Mouse (Mus musculus) right cerebral cortex, postnatal 14 days (tissue): Measurements from ENCODE around the gene Vamp2.

ENCODE experiments used
- DNase-seq: peaks from one replicate; pipeline ENCODE4 v3.0.0; 2022

The Vamp2 gene

DNA sequence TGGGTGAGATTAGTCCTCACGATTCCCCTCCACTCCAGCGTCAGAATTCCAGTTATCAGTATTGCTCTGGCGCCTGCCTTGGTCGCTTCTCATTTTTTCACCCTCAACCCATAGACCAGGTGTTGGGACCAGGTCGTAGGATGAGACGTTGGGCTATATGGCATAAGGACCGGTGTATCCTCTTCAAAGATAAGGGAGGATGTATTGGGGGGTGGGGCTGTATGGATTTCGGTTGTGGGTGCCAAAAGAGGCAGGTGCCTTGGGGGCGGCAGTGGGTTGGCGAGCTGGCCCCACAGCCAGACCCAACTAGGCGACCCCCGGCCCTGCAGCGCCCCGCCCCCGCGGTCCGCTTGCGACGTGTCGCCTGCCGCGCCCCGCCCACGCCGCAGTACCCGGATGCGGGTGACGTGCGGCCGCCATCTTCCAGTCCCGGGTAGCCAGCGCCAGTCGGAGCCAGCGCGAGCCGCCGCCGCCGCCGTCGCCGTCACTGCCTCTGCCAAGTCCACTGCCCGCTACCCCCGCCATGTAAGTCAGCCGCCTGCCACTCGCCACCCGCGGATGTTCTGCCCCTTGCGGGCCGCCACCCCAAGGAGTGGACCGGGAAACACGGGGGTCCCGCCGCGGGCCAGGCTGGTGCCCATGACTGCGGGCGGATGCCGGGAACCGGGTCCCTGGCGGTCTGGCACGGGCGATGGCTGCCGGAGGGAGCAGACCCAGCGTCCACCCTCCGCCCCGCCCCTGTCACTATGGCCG is at the start of gene Vamp2:
Gene Vamp2, plus strand, starts transcription at position 388 of the 753 bp plus-strand sequence.
- peak; percentile 97 for DNase-seq

DNA sequence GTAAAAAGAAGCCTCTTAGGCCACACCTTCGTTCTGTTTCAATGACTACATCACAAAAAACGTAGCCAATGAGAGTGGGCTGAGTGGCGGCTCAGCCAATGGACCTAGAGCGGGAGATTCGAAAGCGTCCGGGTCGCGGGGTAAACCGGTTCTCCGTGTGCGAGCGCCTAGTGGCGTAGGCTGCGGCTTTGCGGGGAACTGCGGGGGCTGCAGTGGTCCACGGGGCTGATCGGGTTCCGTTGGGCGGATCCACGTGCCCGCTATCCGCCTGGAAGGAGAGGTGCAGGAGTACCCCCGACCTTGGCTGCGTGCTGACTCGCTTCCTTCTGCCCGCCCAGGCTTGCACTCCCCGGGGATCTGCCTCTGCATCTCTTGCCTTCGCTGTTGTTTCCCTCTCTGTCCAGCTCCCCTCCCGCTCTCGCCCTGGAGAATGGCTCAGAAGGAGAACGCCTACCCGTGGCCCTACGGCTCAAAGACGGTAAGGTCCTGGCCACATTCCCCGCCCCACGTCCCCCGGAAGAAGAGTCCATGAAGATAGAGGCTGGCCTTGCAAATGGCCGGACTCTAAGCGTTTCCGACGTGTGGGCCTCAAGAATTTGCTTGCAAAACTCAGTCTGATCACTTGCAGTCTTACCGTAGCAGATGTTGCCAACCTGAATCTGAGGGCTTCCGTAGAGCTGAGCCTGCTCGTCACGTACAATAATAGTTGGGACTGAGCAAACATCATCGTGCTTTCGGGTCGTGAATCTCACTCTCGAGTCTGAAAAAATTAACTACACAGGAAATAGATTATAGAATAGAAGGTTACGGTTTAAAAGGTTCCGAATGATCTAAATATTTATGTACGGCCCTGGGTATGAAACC is 42.5 kb upstream of the Vamp2 start, which contains the start of gene Aurkb:
Gene Aurkb, plus strand, starts transcription at position 117 of the 864 bp plus-strand sequence.
- peak; percentile 88 for DNase-seq

DNA sequence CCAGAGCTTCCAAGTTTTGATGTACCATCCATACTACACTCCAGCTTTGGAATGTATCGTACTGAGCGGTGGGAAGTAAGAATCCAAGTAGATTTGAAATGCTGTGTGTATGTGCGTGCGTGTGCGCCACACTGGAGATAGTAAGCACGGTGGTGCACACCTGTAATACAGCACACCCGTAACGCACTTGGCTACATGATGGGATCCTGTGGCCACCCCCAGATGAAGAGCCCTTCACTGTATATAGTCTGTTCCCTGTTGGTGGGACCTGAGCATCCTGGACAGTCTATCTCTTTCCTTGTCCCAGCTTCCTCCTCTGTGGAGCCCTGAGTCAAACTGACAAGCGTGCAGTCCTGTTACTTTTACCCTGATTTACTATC is 41.9 kb upstream of the Vamp2 start:
- DNase-seq = no peak

DNA sequence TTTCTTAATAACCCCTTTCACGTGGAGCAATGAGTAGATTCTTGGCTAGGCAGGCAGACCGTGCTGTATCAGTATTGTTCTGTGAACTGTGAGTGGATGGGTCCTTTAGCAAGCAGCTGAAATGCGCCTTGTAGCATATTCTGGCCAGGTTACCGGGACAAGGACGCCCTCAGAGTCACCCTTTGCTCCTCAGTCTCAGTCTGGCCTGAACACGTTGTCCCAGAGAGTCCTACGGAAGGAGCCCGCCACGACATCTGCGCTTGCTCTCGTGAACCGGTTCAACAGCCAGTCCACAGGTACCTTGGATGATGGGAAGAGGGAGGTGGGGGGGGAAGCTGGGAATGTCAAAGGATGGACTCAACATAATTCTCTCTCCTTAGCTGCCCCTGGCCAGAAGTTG is 40.7 kb upstream of the Vamp2 start:
- DNase-seq = no peak

DNA sequence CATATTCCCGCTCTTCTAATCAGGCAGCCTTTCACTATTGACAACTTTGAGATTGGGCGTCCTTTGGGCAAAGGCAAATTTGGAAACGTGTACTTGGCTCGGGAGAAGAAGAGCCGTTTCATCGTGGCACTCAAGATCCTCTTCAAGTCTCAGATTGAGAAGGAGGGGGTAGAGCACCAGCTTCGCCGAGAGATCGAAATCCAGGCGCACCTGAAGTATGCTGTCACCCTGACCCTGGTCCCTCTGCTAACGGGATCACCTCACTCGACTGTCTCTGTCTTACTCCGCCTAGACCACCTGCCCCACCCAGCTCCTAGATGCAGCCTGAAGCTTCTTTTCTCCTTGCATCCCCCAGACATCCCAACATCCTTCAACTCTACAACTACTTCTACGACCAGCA is 40.1 kb upstream of the Vamp2 start:
- DNase-seq = no peak

DNA sequence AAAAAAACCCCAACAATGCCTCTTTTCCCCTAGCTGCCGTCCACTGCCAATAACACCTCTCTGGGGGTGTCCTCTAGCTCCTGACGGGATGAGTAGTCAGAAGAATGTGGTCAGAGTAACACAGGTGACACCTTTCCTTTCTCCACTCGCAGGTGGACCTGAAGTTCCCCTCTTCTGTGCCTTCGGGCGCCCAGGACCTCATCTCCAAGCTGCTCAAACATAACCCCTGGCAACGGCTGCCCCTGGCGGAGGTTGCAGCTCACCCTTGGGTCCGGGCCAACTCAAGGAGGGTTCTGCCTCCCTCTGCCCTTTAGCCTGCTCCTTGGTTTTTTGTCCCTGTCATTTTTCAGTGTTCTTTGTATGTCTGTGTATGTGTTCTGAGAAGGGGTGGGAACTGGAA is 37.5 kb upstream of the Vamp2 start:
- DNase-seq = no peak

DNA sequence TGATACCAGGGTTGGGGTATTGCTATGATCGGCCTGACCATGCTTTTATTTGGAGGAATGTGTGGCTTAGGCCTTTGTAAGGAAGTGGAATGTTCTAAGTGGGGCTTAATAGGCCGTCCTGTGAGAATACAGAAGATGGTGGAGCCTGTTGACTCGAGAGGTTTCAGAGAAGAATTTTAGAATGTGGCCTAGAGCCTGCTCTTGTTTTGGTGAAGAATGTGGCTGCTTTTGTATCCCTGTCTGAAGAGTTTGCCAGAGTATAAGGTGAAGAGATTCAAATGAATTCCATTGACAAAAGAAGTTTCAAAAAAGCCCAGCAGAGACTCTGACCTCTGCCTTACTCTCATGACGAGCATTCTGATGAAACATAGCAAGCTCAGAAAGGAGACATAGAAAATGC is 36.5 kb upstream of the Vamp2 start:
- no peak for DNase-seq

DNA sequence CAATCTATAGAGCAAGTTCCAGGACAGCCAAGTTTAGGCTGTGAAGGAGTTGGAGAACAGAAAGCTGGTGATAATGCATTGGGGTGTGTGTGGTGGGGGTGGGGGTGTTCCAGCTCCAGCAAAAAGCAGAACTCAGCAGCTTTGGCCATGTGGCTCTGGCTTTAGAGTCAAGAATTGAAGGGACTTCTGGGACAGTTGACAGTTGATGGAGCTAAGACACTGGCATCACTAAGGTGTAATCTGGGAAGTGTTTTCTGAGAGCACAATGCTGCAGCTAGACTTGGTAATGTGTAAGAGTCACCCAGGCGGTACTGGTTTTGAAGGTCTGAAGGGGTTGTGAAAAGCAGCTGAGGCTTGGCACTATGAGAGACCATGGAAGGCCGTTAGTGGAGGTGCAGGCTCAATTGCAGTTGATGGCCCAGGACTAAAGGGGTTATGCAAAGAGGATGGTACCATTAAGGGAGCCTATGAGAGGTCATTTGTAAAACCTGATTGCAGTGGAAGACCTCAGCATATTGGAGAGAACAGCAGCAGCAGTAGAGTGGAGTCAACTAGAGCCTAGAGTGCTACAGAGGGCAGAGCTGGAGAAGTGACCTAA is 35.4 kb upstream of the Vamp2 start:
- no peak for DNase-seq

DNA sequence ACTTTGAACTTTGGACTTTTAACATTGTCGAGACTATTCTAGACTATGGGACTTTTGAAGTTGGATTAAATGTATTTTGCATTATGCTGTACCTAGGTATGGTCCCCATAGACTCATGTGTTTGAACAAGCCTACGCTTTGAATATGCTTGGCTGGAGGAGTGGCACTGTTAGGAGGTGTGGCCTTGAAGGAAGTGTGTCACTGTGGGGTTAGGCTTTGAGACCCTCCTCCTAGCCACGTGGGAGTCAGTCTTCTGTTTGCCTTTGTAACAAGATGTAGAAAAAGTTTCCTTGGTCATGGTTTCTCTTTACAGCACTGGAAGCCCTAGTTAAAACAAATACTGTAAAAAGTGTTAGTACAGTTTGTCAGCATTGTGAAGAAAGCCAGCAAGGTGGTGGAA is 34.4 kb upstream of the Vamp2 start:
- DNase-seq = no peak

DNA sequence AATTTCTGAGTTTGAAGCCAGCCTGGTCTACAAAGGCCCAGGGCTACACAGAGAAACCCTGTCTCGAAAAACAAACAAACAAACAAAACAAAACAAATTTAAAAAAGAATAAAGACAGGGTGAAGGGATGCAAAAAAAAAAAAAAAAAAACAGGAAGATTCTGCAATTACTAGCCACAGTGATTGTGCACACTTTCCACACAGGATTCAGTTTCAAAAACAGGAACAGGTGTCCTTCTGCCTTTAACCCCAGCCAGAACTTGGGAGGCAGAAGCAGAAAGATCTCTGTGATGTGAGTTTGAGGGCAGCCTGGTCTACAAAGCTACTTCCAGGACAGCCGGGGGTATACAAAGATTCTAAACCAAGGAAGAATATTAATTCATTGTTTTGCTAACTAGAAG is 30.0 kb upstream of the Vamp2 start:
- DNase-seq = no peak

DNA sequence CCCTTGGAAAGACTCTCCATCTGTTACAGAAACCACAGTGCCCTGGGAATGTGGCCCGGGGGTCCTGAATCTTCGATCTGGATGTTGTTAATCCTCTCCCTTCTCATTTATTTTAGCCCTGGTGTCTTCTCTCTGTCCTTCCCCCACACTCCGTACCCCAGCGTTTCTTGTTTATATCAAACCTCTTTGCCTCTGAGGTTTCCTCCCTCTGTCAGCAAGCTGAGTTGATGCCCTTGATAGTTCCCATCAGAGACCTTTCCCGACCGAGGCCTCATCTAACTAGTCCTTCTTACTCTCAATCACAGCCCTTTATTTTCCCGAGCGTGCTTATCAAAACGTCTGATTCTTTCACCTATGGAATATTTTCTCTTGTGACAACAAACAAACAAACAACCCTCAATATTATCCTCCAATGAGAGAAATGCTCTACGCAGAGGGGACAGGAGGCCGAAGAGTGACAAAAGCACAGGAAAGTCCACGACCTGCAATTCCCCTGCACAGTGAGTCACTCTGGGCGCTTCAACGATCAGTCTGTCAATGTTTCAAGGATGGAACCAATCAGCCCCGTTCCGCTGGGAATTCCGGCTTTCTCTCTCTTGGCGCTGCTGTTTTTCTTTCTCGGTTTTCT is 29.4 kb upstream of the Vamp2 start:
- DNase-seq = no peak

DNA sequence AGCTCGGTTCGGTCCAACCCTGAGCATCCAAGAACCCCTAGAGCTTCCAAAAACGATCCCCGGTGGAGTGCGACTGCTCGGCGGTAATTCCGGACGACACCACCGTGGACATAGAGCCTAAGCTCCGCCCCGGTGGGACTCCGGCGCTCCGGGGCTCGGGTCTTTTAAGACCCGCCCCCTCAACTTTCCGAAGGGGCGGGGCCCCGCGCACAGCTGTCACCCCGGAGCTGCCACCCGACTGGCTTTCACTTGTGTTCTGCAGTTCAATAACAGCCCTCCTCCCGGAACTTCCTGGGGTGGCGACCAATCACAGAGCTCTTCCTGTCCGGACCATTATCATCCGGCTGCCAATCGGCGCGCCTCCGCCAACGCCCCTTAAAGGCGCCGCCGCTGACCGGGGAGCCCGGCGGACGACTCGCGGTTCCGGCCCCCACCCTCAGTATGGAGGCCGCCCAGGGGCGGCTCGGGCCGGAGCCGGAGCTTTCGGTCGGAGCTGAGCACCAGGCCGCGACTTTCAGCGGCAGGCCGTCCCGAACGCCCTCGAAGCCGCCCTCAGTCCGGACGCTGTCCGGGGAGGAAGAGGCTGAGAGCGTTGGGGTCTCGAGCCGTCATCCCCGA is 28.8 kb upstream of the Vamp2 start, which contains the start of gene Borcs6:
Gene Borcs6, plus strand, starts transcription at position 361 of the 618 bp plus-strand sequence.
- DNase-seq = peak; percentile 92

DNA sequence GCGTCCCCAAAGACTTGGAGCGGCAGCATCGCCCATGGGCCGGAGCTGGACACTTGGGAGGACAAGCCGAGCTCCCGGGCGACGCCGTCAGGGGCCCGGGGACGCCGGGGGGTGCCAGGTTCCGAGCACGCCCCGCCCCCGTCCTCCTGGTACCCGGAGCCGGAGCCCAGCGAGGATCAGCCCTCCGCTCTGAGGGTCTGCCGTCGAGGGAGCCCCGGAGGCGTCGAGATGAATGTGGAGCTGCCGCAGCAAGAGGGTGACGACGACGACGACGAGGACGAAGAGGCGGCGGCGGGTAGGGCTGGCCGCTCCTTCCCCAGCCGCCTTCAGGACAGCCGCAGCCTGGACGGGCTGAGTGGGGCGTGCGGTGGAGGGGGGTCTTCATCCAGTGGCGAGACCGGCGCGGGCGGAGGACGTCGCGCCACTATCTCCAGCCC is 28.3 kb upstream of the Vamp2 start:
- peak; percentile 64 for DNase-seq

DNA sequence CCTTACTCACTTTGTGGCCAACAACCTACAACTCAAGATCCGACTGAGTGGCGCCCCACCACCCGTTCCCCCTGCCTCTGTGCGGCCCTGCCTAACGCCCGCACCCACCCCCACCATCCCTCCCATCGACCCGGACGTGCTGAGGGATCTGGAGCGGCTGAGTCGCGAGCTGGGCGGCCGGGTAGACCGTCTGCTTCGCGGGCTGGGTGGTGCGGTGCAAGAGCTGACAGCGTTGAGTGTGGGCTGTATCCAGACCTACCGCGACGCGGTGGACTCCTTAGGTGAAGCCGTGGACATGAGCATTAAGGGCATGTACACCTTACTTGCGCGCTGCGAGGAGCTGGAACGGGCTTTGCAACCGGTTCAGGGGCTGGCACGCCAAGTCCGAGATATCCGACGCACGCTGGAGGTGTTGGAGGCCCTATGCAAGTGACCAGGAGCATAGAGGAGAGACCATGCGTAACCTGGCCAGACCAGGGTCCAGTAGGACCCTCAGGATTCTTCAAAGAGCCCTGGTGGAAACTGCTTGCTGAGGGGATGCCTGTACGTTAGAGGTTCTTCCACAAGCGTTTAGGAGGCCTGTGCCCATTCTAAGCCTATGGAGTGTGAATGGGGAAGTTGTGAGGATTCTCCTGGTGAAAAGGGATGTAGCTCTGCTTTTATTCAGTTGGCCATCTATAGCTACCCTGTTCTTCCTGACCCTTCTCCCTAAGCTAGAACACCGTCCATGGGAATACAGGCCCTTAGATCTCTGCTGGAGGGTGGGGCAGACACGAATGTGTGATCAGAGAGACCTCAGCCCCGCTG is 27.6 kb upstream of the Vamp2 start:
- DNase-seq = peak; percentile 43

DNA sequence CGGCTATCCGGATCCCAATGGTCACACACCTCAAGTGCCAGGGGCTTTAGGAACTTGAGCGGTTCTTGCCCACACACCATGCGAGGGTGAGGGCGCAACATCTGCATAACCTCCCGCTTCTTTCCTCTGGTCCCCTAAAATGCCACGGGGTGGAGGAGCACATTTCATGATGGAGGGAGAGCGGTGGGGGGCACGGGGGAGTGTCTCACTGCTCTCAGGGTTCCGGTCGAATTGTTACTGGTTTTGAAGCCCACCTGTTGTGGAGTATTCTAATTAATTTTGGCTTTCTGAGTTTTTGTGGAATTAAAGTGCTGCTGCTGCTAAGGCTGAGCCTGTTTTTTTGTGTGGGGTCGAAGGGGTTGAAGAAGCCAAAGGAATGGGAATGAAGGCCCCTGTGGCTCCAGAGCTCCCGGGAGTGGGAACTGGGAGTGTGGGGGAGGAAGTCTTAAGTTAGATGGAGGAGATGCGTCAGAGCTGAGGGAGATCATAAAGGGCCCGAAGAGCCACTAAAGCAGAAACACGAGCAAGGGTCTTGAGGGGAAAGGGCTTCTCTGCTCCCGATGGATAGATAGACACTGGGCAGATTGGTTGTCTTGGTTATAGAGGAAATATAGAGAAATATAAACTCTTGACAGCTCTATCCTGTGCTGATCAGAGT is 26.9 kb upstream of the Vamp2 start:
- no peak for DNase-seq

DNA sequence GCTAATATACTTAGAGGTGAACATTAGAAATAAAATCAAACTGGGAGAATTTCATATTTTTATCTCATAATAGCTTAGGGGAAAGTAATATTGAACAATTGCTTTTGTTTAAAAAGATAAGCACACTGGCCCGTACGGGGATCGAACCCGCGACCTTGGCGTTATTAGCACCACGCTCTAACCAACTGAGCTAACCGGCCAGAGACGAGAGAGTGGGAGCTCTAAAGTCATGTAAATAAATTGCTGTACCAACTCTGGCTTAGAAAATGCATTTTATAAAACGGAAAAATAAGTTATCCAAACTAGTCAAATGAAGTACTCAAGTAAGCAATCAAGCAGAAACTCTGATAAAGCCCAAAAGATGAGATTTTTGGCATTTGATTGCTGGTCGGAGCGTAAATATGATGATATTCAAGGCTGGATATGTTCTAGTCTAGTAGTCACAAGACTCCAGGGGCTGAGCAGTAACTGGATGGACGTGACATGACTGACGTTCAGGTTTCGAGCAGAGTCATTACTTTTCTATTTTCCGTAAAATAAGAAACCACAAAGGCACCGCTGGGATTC is 26.0 kb upstream of the Vamp2 start:
- DNase-seq = peak; percentile 72

DNA sequence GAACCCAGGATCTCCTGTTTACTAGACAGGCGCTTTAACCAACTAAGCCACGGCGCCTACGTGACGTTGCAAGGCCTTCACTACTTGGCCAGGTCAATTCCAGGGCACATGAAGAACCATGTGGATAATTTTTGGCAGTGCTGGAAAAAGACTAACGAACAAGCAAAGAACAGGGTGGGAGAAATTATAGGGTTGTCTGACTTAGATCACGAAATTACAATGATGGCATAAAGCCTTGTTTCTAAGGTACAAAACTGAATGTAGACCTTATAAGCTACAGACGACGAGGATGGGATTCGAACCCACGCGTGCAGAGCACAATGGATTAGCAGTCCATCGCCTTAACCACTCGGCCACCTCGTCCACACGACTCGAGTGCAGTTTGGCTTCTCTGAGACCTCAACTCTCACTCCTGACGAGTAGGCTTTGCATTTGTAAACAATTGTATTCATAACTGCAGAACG is 25.5 kb upstream of the Vamp2 start:
- peak; percentile 91 for DNase-seq

DNA sequence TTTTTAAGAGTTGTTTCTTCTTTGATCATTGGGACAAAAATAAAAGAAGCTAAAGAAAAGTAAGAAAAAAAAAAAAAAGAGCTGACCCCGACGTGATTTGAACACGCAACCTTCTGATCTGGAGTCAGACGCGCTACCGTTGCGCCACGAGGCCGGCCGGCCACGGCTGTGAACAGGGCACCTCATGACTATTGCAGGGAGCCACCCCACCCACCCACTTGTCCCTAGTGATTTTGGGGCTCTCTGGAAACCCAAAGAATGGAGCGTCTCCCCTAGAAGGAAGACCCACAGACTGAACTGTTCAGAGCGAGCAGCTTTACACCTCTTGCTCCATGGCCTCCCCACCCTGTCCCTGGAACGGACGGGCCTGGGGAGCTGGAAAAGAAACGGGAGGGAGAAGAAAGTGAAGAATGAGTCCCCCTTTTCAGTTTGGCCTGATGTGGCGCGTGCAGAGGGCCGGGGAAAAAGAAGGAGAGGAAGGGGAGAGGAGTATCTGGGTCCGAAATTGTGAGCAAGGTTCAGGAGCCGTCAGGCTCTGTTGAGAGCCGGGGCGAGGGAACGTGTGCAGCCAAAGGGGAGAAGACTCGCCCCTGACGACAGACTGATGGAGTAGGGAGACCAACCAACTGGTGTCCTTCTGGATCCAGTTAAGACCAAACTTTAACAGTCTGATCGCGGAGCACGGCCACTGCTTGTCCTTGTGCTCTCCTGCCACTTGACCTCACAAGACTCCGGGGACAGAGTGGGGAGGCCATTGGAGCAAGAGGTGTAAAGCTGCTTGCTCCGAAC is 24.7 kb upstream of the Vamp2 start:
- peak; percentile 75 for DNase-seq

DNA sequence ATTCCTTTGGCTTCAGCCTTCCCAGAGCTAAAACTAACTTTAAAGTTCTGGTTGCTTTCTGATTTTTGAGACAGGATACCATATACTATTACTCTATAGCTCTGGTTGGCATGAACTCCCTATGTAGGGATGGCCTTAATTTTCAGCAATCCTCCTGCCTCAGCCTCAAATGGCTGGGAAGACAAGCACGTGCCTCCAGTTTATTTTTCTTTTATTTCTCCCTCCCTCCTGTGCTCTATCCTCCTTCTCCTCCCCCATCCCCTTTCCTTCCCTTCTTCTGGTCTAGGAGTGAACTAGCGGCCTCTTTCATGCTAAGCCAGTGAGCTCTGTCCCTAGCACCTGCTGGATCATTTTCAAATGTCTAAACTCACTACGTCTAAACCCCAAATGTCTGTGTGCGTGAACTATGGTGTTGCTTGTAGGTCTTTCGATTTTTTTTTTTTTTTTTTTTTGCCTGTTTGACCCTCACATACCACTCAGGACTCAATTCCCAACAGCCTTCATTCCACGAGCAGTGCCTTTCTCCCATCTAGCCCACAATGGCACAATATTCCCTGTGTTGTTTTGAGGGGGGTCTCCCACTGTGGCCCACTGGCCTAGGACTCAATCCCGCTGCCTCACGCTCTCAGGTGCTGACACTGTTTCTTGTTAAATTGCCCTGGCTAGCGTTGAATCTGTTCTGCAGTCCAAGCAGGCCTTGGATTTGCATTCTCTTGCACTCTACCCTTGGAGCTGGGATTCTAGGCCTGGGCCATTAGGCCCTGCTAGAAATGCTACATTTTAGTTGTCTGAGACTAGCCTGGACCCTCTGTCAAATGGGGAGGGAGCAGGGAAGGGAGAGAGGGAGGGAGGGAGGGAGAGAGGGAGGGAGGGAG is 23.8 kb upstream of the Vamp2 start:
- DNase-seq = no peak
